Mouse (Mus musculus) NIH3T3 (cell line): Measurements from ENCODE around the gene Mapk8ip2.

ENCODE experiments used
- DNase-seq: peaks from one replicate; pipeline ENCODE4 v3.0.0-alpha.2; 2012; ENCODE audit warnings: low read depth

The Mapk8ip2 gene

DNA sequence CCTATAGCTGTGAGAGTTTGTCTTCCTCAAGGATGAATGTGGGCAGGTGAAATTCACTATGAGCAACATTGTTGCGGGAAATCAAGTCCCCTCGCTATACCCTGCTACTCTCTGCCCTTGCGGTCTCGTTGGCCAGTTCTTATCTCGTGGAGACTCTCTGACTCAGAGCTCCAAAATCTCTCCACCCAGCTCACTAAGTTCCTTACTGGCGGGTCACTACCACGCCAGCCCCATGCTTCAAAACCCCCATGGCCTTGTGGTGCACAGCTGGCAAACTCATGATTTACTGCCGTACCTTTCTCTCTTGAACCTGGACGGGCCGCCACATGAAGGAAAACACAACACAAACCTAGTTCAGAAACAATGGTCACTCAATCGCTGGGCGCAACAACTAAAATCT lies 34.5 kb downstream of the Mapk8ip2 start:
- DNase-seq: no peak

DNA sequence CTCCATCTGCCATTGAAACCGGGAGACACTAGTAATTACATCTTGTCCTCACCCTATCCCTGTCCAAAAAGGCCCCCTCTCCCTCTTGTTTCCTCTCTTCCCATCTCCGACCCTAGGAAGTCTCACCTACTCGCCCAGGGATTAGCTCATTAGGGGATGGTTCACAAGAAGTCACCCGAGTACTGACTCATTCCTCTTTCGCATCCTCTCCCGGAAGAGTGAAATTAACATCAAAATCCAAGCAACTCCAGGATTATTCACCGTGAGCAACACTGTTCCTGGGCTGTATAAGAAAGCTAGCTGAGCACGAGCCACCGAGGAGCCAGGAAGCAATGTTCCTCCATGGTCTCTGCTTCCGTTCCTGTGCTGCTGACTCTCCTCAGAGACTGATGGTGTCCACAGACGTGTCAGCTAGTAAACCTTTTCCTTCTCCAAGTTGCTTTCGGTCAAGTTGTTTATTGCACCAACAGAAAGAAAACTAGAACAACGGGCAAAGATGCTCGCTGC lies 35.0 kb downstream of the Mapk8ip2 start:
- no peak for DNase-seq

DNA sequence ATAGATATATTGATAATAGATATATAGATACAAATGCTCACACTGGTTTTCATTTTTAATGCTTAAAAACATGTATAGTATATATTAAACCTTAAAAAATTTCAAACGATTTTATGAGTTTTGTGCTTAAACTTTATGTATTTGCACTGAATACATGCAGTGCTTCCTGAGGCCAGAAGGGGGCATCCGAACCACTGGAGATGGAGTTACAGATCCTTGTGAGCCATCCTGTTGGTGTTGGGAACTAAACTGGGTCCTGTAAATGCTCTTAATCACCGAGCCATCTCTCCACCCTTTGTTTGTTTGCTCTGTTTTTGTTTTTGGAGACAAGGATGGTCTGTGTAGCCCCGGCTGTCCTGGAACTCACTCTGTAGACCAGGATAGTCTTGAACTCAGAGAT lies 41.3 kb downstream of the Mapk8ip2 start:
- DNase-seq: peak; percentile 24

DNA sequence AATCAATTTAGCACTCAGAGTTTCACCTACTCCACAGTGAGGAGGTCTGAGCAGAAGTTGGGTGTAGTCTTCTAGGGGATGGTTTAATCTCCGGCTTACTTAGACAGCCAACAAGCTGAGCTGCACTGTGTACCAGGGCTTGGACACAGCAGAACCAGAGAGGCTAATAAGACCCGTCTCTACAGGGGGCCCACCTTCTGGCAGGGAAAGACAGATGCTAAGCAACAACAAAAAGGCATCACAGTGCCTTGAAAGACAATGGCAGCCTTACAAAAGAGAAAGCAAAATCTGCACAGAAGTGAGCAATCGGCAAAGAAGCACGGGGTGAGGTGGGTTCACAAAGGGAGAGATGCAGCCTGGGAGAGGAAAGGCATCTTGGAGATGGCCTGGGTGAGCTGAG lies 42.4 kb downstream of the Mapk8ip2 start:
- no peak for DNase-seq

DNA sequence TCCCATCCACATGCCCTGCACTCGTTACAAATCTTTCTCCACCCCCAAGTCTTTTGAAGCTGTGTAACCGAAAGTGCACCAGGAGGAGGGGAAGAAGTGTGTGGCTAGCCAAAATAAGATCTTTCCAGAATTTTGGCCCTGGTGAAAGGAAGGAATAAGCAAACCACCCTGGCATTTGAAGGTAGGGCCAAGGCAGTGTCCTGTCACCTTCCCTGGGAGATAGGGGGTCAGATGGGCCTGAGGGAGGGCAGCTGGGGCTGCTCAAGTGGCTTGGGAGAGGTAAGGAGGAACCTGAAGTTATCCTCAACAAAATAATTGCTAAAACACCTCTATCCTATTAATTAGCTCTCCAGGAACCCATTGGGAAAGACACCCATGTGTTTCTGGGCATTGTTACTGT lies 43.1 kb downstream of the Mapk8ip2 start:
- DNase-seq: no peak

DNA sequence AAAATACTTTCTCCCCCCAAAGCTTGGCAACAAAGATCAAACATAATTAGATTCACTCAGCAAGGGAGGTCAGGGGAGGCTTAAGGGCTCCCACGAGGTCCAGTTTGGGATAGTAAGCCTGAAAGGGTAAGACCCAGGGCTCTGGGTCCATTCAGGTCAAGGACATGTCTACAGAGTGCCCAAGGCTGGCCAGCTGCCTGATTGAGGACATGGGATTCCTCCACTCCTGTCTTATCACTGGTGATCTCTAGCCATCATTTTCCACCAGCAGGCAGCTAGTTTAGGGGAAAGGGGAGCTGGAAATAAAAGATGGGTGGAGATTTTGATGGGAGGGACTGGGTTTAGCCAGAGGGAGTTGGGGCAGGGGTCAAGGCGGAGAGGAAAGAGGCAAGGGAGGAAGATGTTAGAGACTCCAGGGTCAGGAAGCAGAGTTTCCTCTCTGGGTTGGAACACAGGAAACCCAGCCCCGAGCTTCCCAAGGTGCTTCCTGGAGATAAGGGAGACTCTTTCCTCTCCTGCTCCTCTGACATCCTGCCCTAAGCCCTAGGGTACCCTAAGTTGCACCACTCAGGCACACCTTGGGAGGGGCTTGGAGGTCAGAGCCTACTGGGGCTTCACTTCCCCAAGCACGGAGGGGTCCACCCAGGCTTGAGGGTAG lies 43.8 kb downstream of the Mapk8ip2 start:
- DNase-seq: no peak

DNA sequence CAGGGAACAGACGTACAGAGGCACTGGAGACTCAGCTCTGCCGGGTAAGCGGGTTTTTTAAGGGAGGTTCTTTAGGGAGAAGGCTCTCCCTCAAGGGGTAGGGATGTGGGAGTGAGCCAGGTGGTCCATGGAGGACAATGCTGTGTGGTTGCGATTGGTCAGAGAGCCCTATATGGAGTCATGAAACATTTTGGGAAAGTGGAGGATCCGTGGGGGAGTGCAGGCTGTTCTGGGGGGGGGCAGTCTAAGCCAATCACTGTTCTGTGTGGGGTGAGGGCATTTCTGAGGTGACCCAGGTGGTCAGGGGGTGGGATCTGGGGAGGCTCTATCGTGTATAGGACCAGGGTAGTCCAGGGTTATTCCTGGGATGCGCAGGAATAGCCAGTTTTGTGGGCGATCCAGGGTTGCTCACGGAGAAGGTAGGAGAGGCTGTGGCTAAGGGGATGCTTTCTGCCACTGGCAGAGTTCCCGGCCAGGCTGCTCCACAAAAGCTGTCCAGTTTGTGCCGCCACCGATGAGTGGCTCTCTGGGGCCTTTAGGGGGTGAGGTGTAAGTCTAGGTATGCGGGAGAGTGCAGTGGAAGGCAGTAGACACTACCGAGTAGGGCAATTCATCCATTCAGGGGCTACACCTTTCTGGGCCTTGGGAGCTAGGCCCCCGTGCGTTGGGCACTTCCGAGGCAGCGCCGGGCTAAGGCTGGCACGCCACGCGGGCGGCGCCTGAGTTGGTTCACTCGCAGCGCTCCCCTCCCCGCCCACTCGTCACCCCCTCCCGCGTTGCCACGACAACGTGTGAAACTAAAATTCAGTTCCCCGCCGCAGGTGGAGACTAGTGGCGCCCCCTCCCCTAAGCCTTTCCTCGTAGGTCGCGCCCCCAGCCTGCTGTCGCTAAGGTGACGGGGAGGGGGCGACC lies 44.6 kb downstream of the Mapk8ip2 start:
- no peak for DNase-seq

DNA sequence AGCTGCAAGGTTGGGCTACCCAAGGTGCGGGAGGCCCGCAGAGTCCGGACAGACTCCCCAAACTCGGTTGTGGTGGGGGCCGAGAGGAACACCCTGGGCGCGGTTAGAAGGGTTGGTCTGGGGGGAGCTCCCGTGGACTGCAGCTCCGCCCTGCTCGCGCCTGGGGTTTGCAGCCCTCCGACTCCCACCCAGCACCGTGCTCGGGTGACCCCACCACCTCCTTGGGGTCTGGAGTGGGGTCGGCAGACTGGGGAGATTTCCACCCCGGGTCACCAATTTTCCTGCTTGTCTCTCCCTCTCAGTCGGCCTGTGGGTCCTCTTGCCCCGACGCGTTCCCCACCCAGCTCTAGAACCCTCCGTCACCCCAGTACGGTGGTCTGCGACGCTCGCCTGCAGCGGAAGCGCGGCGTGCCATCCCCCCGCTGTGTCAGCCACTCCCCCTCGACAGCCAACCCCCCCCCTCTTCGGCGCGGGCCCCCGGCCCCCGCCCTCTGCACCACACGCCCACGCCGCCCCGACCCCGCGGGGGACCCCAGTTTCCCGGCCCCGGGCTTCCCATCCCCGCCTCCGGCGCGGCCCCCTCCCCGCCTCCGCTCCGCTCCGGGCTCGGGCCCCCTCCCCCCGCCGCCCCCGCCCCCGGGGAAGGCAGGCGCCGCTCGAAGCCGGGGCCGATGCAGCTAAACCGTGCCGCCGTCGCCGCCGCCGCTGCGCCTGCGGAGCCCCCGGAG lies 45.4 kb downstream of the Mapk8ip2 start, which contains the start of gene Shank3:
Shank3 (plus strand) TSS at position 663 of the 728 bp plus-strand sequence.
- DNase-seq: no peak

DNA sequence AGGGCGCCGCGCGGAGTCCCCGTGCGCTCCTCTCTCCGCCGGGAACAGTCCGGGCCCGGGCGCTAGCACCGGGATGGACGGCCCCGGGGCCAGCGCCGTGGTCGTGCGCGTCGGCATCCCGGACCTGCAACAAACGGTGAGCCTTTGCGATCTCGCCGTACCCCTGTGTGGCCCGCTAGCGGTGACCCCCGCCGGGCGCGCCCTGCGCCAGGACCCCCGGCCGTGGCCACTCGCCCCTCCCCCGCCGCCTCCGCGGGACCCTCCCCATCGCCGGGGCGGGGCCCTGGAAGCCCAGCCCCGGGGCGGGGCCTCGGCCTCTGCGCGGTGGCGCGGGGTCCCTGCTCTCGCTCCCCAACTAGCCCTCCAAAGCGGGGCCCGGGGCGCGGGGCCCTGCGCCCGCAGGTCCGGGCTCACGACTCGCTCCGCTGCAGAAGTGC lies 46.1 kb downstream of the Mapk8ip2 start:
- no peak for DNase-seq

DNA sequence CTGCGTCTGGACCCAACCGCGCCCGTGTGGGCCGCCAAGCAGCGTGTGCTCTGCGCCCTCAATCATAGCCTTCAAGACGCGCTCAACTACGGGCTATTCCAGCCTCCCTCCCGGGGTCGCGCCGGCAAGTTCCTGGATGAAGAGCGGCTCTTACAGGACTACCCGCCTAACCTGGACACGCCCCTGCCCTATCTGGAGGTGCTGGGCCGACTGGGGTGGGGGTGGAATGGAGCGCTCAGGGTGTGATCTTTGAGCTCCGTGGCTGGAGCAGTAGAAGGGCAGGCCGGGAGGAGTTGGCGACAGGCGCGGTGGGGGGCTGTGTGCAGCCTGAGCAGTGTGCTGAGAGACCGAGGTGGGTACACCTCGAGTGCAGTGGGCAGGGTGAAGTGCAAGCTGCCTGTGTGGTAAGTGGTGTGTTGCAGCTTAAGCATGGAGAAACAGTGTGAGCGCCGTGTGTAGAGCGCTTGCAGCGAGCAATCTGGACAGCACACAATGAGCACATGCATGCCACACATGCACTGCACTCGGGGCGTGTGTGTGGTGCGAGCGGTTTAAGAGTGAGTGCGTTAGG lies 46.6 kb downstream of the Mapk8ip2 start:
- no peak for DNase-seq

DNA sequence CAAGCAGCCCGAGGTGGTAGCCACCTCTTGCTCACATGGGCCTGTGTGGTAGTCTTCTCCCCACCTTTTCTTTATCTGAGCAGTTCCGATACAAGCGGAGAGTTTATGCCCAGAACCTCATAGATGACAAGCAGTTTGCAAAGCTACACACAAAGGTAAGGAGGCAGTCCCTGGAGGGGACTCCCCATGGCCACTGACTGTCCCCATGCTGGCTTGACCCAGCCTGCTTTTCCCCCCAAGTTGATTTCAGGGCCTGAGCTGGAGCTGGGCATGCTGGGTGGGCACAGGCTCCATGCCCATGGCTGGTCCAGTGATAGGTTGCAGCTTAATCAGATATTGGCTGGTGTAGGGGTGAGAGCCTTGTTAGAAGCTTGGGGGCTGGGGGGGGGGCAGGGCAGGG lies 47.6 kb downstream of the Mapk8ip2 start:
- DNase-seq: no peak

DNA sequence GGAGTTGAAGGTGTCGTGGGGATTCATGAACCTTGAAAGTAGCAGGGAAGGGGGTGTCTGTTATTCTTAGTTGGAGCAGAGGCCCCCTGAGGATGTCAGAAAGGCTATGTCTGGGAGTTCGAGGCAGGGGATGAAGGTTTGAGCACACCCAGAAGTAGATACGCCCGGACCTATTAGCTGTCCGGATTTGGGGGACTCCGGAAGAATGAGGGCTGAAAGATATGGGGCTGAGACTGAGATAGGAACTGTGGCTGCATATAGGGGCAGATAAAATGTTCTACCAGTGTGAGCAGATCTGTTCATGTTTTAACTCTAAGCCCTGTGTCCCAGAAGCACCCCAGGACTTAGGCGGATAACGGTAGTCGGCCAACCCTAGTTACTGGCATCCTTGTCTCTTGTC lies 51.1 kb downstream of the Mapk8ip2 start:
- no peak for DNase-seq

DNA sequence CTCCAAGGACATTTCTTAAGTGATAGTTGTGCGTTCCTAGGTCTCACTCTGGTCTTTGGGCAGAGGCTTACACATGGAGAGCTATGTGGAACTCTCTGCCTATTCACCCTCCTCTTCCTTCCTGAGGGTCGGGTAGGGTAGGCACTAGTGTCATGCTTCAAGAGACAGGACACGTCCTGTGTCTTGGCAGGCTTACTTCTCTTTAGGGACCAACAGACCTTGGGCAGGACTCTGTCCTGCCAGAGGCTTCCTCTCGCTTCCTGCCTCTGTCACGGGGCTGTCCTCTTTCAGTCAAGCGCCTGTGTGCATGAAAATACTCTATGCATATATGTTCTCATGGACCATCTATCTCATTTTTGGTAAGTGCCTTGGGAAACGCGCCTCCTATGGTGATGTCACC lies 54.0 kb downstream of the Mapk8ip2 start:
- no peak for DNase-seq

DNA sequence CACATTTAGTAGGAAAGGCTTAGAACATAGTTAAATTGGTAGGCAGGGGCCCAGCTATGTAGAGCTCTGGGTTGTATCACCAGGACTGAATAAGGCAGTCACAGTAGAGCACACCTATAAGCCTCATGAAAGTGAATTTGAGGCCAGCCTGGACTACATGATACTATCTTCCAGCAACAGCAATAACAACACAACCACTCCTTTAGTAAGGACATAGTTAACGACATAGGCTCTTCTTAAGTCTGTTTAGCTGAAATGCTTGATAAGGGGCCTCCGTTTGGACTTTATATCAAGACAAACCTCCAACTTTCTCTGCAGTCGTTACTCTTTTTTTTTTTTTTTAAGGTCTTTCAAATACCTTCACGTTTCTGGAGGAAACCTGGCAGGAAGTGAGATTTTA lies 59.0 kb downstream of the Mapk8ip2 start:
- DNase-seq: no peak
